Mouse (Mus musculus): Measurements from ENCODE around the gene Hnrnph3. TPM values are rescaled to one million over a fixed set of nuclear protein-coding genes. Genes with fewer than 3 reads are reported as not detected.
"Not testable (repeated sequence)": the region's sequence is repeated elsewhere in the genome, so short reads cannot be mapped to it uniquely, and the experiment has no call there.

The Hnrnph3 gene
- polyA plus RNA-seq, 1 experiment from 2014 or later: 166 TPM

DNA sequence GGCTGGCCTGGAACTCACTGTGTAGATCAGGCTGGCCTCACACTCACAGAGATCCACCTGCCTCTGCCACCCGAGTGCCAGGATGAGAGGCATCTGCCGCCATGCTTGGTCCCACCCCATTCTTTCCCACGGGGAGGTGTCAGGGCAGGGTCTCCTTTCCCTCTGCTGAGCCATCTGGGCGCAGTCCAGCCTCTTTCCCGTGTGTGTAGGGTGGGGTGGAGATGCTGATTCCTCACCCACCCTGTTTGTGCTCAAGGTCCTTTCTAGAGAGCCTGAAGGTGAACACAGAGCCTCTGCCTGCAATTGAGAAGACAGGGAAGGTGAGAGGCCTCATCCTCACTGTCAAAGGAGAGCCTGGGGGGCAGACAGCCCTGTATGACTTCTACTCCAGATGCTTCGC is 30.1 kb upstream of the Hnrnph3 start:
- not testable (repeated sequence) for ATAC-seq (ENCODE audit: insufficient number of reproducible peaks, insufficient read depth, low FRiP score, low TSS enrichment, low read depth); H3K4me1 ChIP-seq (replicated peaks); H3K9ac ChIP-seq (replicated peaks); H3K36me3 ChIP-seq; H3K4me2 ChIP-seq; H3K9me3 ChIP-seq; H3K27ac ChIP-seq; H3K4me3 ChIP-seq (replicated peaks); H3K27me3 ChIP-seq
- WGBS: 82% methylated on average over 6 of the region's 6 CpGs

DNA sequence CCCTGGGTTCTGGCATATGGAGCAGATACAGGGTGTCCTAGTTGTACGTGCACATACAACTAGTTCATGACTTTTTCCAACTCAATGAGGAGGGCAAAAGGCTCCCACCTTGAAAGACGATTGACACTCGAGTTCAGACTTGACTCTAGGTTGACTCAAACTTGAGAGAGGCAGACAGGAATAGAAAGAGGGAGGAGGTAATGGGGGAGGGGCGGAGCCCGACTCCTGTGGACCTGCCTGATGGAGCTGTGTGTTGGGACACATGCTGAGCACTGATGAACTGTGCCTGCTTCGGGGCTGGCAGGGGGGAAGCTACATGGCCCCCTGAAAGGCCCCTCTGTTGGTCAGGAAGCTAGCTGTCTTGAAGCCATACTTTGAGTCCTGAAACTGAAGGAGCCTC is 29.0 kb upstream of the Hnrnph3 start:
- no peak for ATAC-seq (ENCODE audit: insufficient number of reproducible peaks, insufficient read depth, low FRiP score, low TSS enrichment, low read depth)
- no peak overlapping the region for H3K27ac ChIP-seq
- H3K4me1 ChIP-seq (replicated peaks): peaks cover 7% of the 10 kb centered on the region; the same call in 1 of the 2 replicates
- no peak overlapping the region for H3K4me3 ChIP-seq (replicated peaks)
- H3K36me3 ChIP-seq: no peaks in the 10 kb centered on the region
- H3K27me3 ChIP-seq: no peaks in the 10 kb centered on the region
- 60% methylated on average over 6 of the region's 6 CpGs for WGBS
- no peak overlapping the region for H3K4me2 ChIP-seq
- no peaks in the 10 kb centered on the region for H3K9me3 ChIP-seq
- H3K9ac ChIP-seq (replicated peaks): no peak overlapping the region

DNA sequence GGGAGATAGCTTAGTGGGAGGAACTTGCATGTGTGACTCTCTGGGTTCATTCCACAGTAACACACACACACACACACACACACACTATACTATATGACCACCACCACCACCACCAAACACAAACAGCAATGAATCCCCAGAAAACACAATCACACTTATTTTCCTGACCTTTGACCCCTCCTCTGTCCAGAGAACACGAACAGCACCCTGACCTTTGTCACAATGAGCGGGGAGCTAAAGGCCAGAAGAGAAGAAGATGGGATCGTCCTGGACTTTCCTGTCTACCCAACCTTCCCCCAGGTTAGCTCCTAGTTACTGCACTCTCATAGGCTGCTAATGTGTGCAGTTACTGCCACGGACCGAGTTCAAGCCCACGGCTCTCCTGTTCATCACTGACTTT is 28.0 kb upstream of the Hnrnph3 start:
- Histone ChIP-seq H3K27me3 (no peaks in the 10 kb centered on the region), H3K36me3 (no peaks in the 10 kb centered on the region), H3K4me3 (replicated peaks) (no peak overlapping the region), H3K4me2 (no peak overlapping the region), H3K9me3 (no peaks in the 10 kb centered on the region), H3K9ac (replicated peaks) (no peak overlapping the region), H3K27ac (no peak overlapping the region), H3K4me1 (replicated peaks) (0 out of 2 replicates have a peak, but pooled peaks cover 3% of the 10 kb centered on the region)
- ATAC-seq (ENCODE audit: insufficient number of reproducible peaks, insufficient read depth, low FRiP score, low TSS enrichment, low read depth): no peak
- 80% methylated on average over 6 of the region's 6 CpGs for WGBS

DNA sequence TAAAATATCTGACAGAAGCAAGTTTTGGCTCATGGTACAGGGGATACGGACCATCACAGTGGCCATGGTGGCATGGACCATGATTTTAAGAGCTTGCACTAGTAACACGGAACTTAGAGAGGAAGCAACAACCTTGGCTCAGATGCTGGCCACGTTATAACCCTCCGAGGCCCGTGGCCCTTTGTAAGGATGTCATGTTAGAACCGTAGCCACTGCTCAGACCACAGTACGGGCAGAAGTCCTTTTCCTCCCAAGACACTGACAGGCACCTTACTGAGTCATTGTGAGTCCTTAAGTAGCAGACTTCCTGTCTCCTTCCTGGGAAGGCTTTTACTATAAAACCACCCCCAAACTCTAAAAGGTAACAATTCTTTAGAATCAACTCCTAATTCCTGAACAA is 27.2 kb upstream of the Hnrnph3 start:
- Histone ChIP-seq H3K4me1 (replicated peaks) (0 out of 2 replicates have a peak, but pooled peaks cover 3% of the 10 kb centered on the region), H3K27me3 (no peaks in the 10 kb centered on the region), H3K9ac (replicated peaks) (no peak overlapping the region), H3K4me2 (no peak overlapping the region), H3K9me3 (no peaks in the 10 kb centered on the region), H3K27ac (no peak overlapping the region), H3K4me3 (replicated peaks) (no peak overlapping the region), H3K36me3 (no peaks in the 10 kb centered on the region)
- 79% methylated on average over 7 of the region's 7 CpGs for WGBS
- ATAC-seq (ENCODE audit: insufficient number of reproducible peaks, insufficient read depth, low FRiP score, low TSS enrichment, low read depth): no peak

DNA sequence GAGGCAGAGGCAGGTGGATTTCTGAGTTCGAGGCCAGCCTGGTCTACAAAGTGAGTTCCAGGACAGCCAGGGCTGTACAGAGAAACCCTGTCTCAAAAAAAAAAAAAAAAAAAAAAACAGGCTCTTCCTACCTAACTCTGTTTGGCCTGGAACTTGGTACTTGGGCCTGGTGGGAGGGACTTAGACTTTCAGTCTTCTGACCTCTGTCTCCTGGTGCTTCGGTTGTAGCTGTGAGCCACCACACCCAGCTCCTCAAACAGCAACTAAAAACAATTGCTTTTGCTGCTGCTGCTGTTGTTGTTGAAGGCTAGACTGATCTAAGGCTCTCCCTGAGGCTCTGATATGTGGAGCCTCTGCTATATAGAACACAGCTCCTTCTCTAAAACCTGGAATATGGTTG is 25.1 kb upstream of the Hnrnph3 start:
- WGBS: 97% methylated on average over 2 of the region's 2 CpGs
- Histone ChIP-seq H3K9me3 (no peaks in the 10 kb centered on the region), H3K36me3 (no peaks in the 10 kb centered on the region), H3K9ac (replicated peaks) (no peak overlapping the region), H3K4me2 (no peak overlapping the region), H3K27me3 (no peaks in the 10 kb centered on the region), H3K27ac (no peak overlapping the region), H3K4me1 (replicated peaks) (0 out of 2 replicates have a peak, but pooled peaks cover 3% of the 10 kb centered on the region), H3K4me3 (replicated peaks) (no peak overlapping the region)
- ATAC-seq (ENCODE audit: insufficient number of reproducible peaks, insufficient read depth, low FRiP score, low TSS enrichment, low read depth): no peak

DNA sequence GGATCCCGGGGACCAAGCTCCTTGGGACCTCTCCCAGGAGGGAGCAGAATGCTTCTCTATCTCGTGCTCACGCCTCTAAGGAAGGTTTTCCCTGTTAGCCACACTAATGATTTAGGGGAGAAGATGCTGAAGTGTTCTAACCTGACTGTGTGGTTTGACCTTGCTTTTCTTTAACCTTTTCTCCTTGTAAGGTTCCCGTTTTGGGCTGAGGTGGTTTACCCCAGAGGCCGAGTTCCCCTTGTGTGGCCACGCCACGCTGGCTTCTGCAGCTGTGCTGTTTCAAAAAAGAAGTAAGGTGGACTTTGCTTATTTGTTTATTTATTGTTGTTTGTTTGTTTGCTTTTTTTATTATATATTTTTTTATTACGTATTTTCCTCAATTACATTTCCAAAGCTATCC is 23.7 kb upstream of the Hnrnph3 start:
- Histone ChIP-seq H3K9me3 (no peaks in the 10 kb centered on the region), H3K27me3 (no peaks in the 10 kb centered on the region), H3K9ac (replicated peaks) (no peak overlapping the region), H3K4me1 (replicated peaks) (no peaks in the 10 kb centered on the region), H3K36me3 (no peaks in the 10 kb centered on the region), H3K4me2 (no peak overlapping the region), H3K27ac (no peak overlapping the region), H3K4me3 (replicated peaks) (no peak overlapping the region)
- 89% methylated on average over 8 of the region's 8 CpGs for WGBS
- ATAC-seq (ENCODE audit: insufficient number of reproducible peaks, insufficient read depth, low FRiP score, low TSS enrichment, low read depth): no peak

DNA sequence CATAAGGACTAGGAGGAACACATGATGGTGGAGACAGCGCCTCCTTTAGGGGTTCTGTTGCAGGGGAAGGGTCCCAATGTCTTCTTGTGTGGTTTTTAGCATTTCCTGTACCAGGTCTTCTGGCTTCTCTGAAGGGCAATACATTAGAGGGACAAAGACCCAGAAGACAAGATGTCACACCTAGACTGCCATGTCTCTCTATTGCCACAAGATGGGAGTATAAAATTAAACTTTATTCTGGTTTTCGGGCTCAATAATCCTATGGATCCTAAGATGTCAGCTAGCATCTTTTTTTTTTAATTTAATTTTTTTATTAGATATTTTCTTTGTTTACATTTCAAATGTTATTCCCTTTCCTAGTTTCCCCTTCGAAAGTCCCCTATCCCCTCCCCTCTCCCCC is 19.1 kb upstream of the Hnrnph3 start:
- Histone ChIP-seq H3K36me3 (no peaks in the 10 kb centered on the region), H3K9ac (replicated peaks) (no peak overlapping the region), H3K27me3 (no peaks in the 10 kb centered on the region), H3K9me3 (no peaks in the 10 kb centered on the region), H3K4me2 (no peak overlapping the region), H3K4me1 (replicated peaks) (no peaks in the 10 kb centered on the region), H3K4me3 (replicated peaks) (no peak overlapping the region), H3K27ac (no peak overlapping the region)
- no peak for ATAC-seq (ENCODE audit: insufficient number of reproducible peaks, insufficient read depth, low FRiP score, low TSS enrichment, low read depth)
- whole genome bisulfite sequencing: 65% methylated on average over 3 of the region's 3 CpGs

DNA sequence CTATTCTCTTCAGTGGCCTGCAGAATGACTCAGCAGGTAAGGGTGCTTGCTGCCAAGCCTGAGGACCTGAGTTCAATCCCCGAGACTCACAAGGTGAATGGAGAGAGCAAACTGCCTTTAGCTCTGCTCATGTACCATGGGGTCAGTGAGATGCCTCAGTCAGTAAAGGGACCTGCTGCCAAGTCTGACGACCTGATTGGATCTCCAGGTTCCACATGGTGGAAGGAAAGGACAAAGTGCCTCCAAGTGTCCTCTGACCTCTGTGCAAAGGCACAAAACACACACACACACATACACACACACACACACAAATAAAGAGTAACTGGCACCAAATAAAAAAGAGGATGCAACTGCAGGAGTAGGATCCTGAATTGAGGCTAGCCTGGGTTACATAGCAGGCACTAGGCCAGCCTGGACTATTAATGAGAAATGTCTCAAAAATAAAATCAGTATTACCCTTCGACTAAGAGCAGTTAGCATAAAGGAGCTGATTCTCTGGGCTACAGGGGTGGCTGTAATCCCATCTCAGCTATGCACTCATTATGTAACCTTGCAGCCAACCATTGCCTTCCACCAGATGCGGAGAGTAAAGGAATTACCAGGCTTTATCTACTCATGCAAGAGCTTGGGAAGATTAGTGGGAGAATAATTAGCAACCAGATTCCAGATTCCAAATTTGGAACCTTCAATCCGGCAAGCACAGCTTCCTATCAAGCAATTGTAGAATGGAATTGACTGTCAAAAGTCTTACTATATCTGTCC is 16.0 kb upstream of the Hnrnph3 start:
- H3K27me3 ChIP-seq: no peaks in the 10 kb centered on the region
- no peak overlapping the region for H3K4me2 ChIP-seq
- WGBS: 82% methylated on average over 5 of the region's 5 CpGs
- no peak overlapping the region for H3K4me3 ChIP-seq (replicated peaks)
- H3K36me3 ChIP-seq: no peaks in the 10 kb centered on the region
- no peaks in the 10 kb centered on the region for H3K4me1 ChIP-seq (replicated peaks)
- H3K9me3 ChIP-seq: no peaks in the 10 kb centered on the region
- H3K27ac ChIP-seq: no peak overlapping the region
- no peak overlapping the region for H3K9ac ChIP-seq (replicated peaks)
- no peak for ATAC-seq (ENCODE audit: insufficient number of reproducible peaks, insufficient read depth, low FRiP score, low TSS enrichment, low read depth)

DNA sequence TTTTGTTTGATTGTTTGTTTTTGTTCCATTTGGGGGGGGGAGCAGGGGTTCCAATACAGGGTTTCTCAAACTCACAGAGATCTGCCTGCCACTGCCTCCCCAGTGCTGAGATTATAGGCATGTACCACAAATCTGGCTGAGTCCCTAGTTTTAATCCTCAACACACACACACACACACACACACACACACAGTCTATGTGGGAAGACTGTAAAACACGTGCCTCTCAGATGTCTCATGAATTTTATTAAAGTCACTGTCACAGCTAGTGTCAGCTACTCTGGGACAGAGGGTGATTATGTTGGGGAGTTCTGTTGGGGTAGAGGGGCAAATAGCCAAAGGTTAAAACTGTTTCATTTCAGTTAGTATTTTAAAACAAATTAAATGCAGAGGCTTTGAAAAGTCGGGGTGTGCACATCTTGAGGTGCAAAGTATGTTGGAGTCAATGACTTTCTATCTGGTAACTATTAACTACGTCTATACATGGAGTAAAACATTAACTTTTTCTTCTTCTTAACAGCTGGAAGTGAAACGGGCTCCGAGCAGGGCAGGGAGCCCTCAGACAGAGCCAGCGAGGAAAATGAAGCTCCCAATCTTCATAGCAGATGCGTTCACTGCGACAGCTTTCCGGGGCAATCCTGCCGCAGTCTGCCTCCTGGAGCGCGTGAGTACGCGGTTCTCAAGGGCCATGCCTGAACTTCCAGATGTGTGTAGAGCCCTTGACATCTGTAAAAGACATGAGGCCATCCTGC is 14.7 kb upstream of the Hnrnph3 start:
- Histone ChIP-seq H3K9me3 (no peaks in the 10 kb centered on the region), H3K9ac (replicated peaks) (no peak overlapping the region), H3K27me3 (no peaks in the 10 kb centered on the region), H3K4me1 (replicated peaks) (no peaks in the 10 kb centered on the region), H3K4me3 (replicated peaks) (no peak overlapping the region), H3K36me3 (no peaks in the 10 kb centered on the region), H3K4me2 (no peak overlapping the region), H3K27ac (no peak overlapping the region)
- ATAC-seq (ENCODE audit: insufficient number of reproducible peaks, insufficient read depth, low FRiP score, low TSS enrichment, low read depth): no peak
- 73% methylated on average over 14 of the region's 14 CpGs for WGBS

DNA sequence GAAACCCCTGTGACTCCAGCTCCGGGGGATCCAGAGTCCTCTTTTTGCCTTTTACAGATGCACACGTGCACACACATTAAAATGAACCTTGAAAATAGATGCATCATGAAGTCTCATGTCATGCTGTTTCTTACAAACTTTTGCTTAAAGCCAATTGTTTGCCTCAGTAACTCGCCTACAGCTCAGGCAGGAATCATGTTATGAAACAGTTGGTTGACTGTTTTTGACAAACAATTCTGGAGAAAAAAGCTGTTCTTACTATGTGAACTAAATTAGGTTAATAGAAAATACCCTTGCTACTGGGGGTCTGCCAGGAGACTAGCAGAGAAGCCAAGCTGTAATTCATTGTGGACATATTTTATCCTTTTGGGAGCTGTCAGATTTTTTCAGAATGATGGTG is 8.9 kb upstream of the Hnrnph3 start:
- ATAC-seq (ENCODE audit: insufficient number of reproducible peaks, insufficient read depth, low FRiP score, low TSS enrichment, low read depth): no peak
- Histone ChIP-seq H3K9me3 (no peaks in the 10 kb centered on the region), H3K36me3 (no peaks in the 10 kb centered on the region), H3K4me1 (replicated peaks) (no peaks in the 10 kb centered on the region), H3K4me3 (replicated peaks) (no peak overlapping the region), H3K4me2 (no peak overlapping the region), H3K27ac (no peak overlapping the region), H3K9ac (replicated peaks) (no peak overlapping the region), H3K27me3 (no peaks in the 10 kb centered on the region)
- 83% methylated on average over 3 of the region's 3 CpGs for WGBS

DNA sequence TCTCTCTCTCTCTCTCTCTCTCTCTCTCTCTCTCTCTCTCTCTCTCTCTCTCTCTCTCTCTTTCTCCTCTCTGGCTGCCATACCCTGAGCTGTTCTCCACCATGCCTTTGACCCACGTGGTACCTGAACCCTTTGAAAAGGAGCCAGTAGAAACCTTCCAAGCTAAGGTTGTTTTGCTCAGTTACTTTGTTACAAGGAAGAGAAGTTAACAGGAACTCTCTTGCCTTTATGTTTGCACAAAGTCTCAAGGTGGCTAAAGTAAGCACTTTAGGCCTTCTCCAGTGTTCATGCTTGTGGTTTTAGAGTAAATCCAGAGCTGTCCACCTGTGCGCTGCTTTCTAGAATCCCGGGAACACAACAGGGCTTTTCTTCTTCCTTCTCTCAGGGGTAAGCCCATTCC is 8.2 kb upstream of the Hnrnph3 start:
- ATAC-seq (ENCODE audit: insufficient number of reproducible peaks, insufficient read depth, low FRiP score, low TSS enrichment, low read depth): no peak
- Histone ChIP-seq H3K27me3 (no peaks in the 10 kb centered on the region), H3K27ac (no peak overlapping the region), H3K4me3 (replicated peaks) (no peak overlapping the region), H3K36me3 (no peaks in the 10 kb centered on the region), H3K9me3 (no peaks in the 10 kb centered on the region), H3K9ac (replicated peaks) (no peak overlapping the region), H3K4me2 (no peak overlapping the region), H3K4me1 (replicated peaks) (no peaks in the 10 kb centered on the region)
- WGBS: 83% methylated on average over 3 of the region's 3 CpGs

Data from limb, embryonic 12.5 days (tissue).